Mouse (Mus musculus): Measurements from ENCODE around the gene Mpi.

Gene Mpi

DNA sequence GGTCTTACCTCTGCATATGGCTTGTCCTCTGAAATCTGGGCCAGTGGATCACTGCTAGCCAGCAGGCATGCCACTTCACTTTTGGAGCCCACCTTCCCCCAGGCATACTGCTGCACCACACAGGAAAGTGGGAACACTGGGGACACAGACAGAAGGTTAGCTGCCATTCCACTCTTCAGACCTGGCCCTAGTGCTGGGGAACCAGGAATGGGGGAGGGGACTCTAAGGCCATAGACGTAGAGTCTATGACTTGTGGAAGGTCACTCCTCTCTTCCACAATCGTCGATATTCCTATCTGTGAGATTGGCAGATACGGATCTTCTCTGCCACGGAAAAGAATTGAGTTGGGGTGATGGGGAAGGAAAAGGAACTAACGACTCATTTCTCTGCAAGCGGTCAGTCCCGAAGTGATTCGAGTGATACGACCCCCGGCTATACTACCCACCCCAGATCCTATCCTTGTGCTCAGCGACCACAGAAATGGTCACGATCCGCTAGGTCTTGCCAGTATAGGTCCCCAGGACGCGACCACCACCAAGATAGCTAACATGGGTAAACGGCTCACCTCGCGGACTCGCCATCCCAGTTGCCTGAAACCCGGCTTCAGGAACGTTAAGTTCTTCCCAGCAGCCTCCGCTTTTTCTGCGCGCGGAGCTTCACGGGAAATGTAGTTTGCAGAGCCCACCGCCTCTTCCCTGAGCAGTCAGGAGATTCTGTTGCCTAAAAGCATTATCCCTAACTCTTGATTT, at the start of gene Mpi:
TSS of gene Mpi (minus strand) at position 625 of the 749 bp plus-strand sequence.
- DNase-seq, result peak; percentile 80 to 82

DNA sequence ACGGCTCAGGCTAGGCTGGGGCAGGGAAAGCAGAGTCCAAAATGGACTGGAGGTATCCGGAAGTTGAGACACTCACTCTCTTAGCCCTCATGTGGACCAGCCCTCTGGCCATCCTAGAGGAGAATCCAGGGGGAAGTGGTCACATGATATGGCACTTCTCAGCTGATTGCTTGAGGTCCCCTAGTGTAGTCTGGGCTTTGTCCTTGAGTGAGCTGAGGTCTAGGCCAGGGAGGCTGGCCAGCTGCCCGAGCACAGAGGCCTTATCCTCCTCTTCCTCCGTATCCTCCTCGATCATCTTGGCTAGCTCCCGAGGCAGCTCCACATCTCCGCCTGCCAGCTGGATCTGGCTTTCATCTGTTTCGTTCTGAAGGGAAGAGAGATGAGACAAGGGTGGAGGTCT, 49.5 kb upstream of the Mpi start:
- peak; percentile 16 to 61 for DNase-seq

DNA sequence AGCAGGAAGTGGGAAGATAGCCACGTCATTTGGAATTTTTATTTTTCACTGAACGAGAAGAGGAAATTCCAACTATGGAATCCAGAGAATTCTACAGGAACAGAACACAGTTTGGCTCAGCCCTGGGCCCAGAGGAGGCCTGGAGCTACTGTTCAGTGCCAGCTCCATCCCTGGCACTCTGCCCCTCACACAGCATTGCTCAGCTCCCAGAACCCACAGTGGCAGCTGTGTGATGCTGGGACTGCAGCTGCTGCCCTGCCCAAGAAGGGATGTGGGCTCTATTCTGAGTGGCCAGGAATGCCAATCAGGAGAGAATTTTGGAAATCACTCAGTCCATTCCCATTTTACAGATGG, 48.8 kb upstream of the Mpi start:
- DNase-seq, result peak; percentile 38 to 61

DNA sequence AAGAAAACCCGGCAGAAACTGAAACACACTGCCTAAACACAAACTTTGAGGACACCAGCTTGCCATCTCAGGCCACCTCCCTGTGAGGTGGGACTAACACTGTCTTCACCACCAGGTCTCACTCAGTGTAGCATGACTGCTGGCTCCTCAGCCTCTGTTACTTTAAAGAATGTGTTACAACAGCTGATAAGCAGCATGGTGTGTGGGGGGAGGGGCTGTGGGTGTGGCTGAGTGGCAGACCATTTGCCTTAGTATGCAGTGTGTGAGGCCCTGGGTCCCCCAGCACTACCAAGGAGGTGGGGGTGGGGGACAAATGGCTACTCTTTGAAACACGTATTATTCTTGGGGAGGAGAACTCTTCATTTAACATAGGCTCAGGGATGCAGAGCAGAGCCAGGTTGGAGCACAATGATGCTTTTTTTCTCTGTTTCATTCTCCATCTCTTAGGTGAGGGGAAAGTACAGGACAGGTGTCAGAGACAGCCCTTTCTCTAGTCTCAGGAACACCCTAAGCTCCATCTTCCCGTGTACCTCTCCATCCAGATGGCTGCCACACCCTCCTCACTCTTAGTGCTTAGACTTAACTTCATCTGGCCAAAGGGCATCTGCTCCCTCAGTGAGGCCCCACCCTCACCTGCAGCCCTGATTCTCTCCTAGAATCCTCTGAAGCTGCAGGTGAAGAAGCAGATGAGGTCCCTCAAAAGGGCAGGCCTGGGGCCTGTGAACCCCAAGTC, 48.2 kb upstream of the Mpi start:
- DNase-seq, result peak in 1 of 2 experiments; percentile 60

GRCm38 (mm10) chr9:57598851-57599563, 46.4 kb upstream of the Mpi start:
- peak; percentile 60 to 90 for DNase-seq

DNA sequence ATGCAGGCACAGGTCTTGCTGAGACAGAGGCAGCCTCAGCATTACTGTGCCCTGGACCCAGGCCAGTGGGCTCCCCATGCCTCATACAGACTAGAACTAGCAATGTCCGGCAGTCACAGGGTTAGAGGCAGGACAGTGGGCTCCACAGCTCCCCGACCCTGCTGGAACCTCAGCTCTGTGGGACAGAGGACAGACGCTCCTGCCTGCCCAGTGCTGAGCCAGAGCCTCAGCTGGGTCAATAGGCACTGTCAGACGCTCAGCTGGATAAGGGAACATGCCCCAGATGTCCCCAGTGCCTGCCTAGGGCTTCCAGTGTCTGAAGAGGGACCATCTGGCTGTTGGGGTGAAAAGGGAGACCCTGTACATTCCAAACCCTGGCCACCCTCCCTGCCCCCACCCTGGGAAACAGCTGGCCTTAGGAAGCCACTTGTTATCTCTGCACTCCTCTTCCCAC, 45.4 kb upstream of the Mpi start:
- DNase-seq, result peak; percentile 55 to 64

DNA sequence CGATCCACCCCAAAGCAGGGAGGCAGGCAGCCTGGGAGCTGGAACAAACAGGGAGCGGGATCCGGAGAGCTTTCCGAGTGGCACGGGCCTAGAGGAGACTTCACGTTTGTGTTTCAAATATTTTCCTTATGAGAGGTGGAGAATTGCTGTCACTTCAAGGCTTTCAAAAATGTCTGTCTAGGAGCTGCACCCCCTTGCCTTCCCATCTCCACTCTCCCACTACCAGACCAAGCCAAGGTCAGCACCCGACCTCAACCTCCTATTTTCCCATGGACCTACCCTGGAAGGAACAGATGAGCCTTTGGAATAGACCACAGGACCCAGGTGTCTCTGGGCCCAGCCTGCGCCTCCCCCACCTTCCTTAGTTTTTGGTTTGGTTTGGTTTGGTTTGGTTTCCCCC, 44.7 kb upstream of the Mpi start:
- DNase-seq, result no peak

DNA sequence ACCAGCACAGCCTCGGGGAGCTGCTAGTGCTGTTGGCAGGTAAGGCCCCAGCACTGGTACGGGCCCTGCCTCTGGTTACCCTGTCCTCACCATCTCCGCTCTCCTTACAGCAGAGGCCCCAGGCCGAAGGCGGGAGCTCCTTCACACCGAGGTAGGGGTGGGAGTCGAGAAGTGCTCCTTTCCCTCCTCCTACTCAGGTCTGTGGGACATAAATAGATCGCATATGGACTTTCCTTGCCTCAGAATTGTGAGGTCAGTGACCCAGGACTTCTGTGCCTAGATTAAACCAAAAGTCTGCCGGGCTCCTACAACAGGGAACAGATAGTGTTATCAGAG, 41.6 kb upstream of the Mpi start:
- DNase-seq, result no peak

GRCm38 (mm10) chr9:57593454-57594173, 41.1 kb upstream of the Mpi start:
- peak; percentile 78 to 90 for DNase-seq

GRCm38 (mm10) chr9:57590726-57591125, 38.2 kb upstream of the Mpi start:
- DNase-seq, result no peak

- DNase-seq, result peak; percentile 79 to 93
Observed at GRCm38 (mm10) chr9:57589224-57590126, 36.9 kb upstream of the Mpi start, which contains the start of gene Ulk3. Gene Ulk3, plus strand, starts transcription at chr9:57589452.

- no peak for DNase-seq
Observed at GRCm38 (mm10) chr9:57584991-57585390, 32.4 kb upstream of the Mpi start.

DNA sequence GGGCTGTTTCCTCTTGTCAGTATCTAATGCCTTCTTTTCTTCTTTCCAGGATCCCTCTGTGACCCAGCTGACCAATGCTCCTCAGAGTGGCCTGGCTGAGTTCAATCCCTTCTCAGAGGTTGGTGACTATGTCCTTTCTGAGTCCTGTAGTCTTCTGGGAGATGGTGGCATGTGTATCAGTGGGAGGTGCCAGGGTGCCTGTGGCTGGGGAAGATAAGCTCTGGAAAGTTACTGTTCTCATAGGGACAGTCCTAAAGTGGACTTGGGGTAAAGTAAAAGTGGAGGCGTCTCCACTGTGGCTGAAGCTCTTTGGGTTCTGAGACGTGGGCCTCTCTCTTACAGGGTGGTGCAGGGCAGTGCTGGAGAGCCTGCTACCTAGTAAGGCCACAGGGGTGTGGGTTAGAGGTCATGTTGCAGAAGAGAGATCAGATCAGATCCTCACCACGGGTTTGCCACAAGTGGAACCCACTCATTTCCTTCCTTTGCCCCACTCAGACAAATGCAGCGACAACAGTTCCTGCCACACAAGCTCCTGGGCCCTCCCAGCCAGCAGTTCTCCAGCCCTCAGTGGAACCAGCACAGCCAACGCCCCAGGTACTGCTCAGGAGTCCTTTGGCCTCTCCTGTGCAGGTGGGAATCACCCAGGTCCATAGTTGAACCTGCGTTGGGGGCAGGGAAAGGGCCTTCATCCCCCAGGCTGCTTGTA, 24.7 kb upstream of the Mpi start:
- DNase-seq, result no peak

- no peak for DNase-seq
Observed at GRCm38 (mm10) chr9:57575577-57575976, 23.0 kb upstream of the Mpi start.

DNA sequence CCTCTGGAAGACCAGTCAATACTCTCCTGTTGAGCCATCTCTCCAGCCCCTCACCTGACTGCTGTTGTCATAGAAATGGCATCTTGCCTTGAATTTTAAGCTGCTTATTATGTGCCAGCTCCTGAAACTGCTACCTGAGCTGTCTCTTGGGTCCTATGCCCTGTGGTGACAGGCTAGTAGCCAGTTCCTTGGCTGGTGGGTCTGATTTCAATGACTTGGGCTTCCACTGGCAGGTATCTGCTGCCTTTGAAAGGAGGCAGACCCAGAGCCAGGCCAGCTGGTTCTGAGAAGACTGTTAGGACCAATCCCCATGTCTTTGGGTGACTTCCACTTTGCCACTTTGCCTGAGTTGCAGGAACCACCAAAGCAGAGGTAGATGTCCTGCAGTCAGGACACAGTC, 21.8 kb upstream of the Mpi start:
- DNase-seq, result no peak

- peak; percentile 45 to 78 for DNase-seq
Observed at GRCm38 (mm10) chr9:57568500-57568899, 15.9 kb upstream of the Mpi start.

GRCm38 (mm10) chr9:57566846-57567245, 14.3 kb upstream of the Mpi start:
- DNase-seq, result peak; percentile 79 to 92

- DNase-seq, result peak in 1 of 2 experiments; percentile 44
Observed at GRCm38 (mm10) chr9:57565741-57566221, 13.2 kb upstream of the Mpi start.

DNA sequence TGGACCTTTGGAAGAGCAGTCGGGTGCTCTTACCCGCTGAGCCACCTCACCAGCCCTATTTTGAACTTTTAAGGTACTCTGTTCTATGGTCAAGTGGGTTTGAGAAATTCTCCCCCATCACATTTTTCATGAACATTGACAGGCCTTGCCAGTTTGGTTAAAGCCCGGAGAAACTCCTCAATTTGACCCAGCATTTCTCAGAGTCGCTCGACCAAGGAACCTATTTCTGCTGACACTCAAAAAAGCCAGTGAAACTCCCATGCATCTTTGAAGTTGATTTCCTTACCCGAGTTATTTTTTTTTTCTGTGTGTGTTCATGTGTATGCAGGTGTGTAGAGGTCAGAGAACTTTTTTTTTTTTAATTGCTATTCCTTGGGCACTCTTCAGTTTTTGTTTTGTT, 12.0 kb upstream of the Mpi start:
- peak; percentile 40 to 63 for DNase-seq

GRCm38 (mm10) chr9:57562896-57563372, 10.4 kb upstream of the Mpi start:
- DNase-seq, result peak; percentile 52 to 74

DNA sequence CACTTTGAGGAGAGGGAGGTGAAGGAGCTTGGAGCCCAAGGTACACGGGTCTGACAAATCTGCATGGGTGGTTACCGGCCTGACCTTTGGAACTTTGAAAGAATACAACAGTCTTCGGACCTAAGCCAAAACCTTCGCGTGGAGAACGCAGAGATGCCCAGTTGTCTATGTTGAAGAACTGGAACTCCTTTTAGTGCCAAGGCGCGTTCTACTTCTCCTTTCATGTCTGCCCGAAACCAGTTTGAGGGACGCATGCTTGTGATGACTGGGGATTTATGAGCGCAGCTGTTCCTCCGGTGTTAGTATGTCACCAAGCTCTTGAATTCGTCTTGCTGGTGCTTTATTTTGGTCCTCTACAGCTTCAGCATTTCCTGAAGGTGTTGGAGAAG, 9.1 kb upstream of the Mpi start:
- DNase-seq, result peak; percentile 71 to 78
